Mouse (Mus musculus) right cerebral cortex, postnatal 10 days (tissue): ENCODE results near the gene Lilr4b.
"Not testable (repeated sequence)": the region's sequence is repeated elsewhere in the genome, so short reads cannot be mapped to it uniquely, and the experiment has no call there.

Experiments used
- DNase-seq, 2 experiments: peaks; one replicate each; pipeline ENCODE4 v3.0.0; 2021; ENCODE audit warnings: low spot score in 2 of 2

Lilr4b gene

GRCm38 (mm10) chr10:51480397-51480796 is at the start of gene Lilr4b, which contains the start of gene Gm49339:
Lilr4b (plus strand) TSS chr10:51480632.
Gm49339 (plus strand) TSS chr10:51480612.
- not testable (repeated sequence) for DNase-seq

- no peak for DNase-seq
Measured at GRCm38 (mm10) chr10:51432940-51433339, 47.5 kb upstream of the Lilr4b start.

GRCm38 (mm10) chr10:51435684-51436083 is 44.7 kb upstream of the Lilr4b start:
- DNase-seq, result no peak

- no peak for DNase-seq
Measured at GRCm38 (mm10) chr10:51451610-51452009, 28.8 kb upstream of the Lilr4b start.

- DNase-seq, result no peak
Measured at GRCm38 (mm10) chr10:51453616-51454298, 26.7 kb upstream of the Lilr4b start.

GRCm38 (mm10) chr10:51454365-51454764 is 26.1 kb upstream of the Lilr4b start:
- DNase-seq, result no peak

- no peak for DNase-seq
Measured at GRCm38 (mm10) chr10:51455762-51456161, 24.7 kb upstream of the Lilr4b start.

- DNase-seq, result no peak
Measured at GRCm38 (mm10) chr10:51456369-51456768, 24.1 kb upstream of the Lilr4b start.

- DNase-seq, result not testable (repeated sequence)
Measured at GRCm38 (mm10) chr10:51463800-51464199, 16.6 kb upstream of the Lilr4b start.

- DNase-seq, result not testable (repeated sequence)
Measured at GRCm38 (mm10) chr10:51490691-51491090, 10.3 kb downstream of the Lilr4b start, which contains the start of gene Lilrb4a. Lilrb4a (plus strand) TSS chr10:51490956.

- no peak for DNase-seq
Measured at GRCm38 (mm10) chr10:51520021-51520420, 39.6 kb downstream of the Lilr4b start.

GRCm38 (mm10) chr10:51521453-51521852 is 41.0 kb downstream of the Lilr4b start:
- DNase-seq, result no peak

GRCm38 (mm10) chr10:51526090-51526489 is 45.7 kb downstream of the Lilr4b start:
- no peak for DNase-seq

- no peak for DNase-seq
Measured at GRCm38 (mm10) chr10:51526633-51527032, 46.2 kb downstream of the Lilr4b start.

- DNase-seq, result no peak
Measured at GRCm38 (mm10) chr10:51528840-51529434, 48.5 kb downstream of the Lilr4b start.

- no peak for DNase-seq
Measured at GRCm38 (mm10) chr10:51529497-51529896, 49.1 kb downstream of the Lilr4b start.

GRCm38 (mm10) chr10:51530813-51531212 is 50.4 kb downstream of the Lilr4b start:
- no peak for DNase-seq
